Mouse (Mus musculus) neural tube, embryonic 14.5 days (tissue): ENCODE data around the gene Ube2k. TPM values are rescaled to one million over a fixed set of nuclear protein-coding genes. Genes with fewer than 3 reads are reported as not detected.

Source experiments
- ATAC-seq: fragments of 200-750 bp; cut with Nextera tagmentation; 2 replicates; pipeline ENCODE4 v1.8.0; 2017; ENCODE audit warnings: low read depth, mild to moderate bottlenecking, moderate TSS enrichment, moderate library complexity
- H3K27ac ChIP-seq: fragments of 300-500 bp; sonication (generic); 2 replicates; pipeline ENCODE4 v1.5.1; 2014; ENCODE audit warnings: low read depth, mild to moderate bottlenecking, control low read depth, low read length, moderate library complexity, mixed read lengths
- H3K27me3 ChIP-seq: fragments of 300-500 bp; sonication (generic); 2 replicates; pipeline ENCODE4 v1.6.1; 2014; ENCODE audit warnings: low read length; ENCODE audit not compliant: control insufficient read depth, insufficient read depth
- H3K36me3 ChIP-seq: fragments of 300-500 bp; sonication (generic); 2 replicates; pipeline ENCODE4 v1.6.1; 2014; ENCODE audit warnings: low read length, mixed read lengths; ENCODE audit not compliant: control insufficient read depth, insufficient read depth
- H3K4me1 ChIP-seq: fragments of 300-500 bp; sonication (generic); 2 replicates; pipeline ENCODE4 v1.6.1; 2014; ENCODE audit warnings: low read length; ENCODE audit not compliant: control insufficient read depth, insufficient read depth
- H3K4me2 ChIP-seq: fragments of 300-500 bp; sonication (generic); 2 replicates; pipeline ENCODE4 v1.6.1; 2014; ENCODE audit warnings: mild to moderate bottlenecking, low read depth, low read length, control low read depth
- H3K4me3 ChIP-seq: fragments of 300-500 bp; sonication (generic); 2 replicates; pipeline ENCODE4 v1.5.1; 2014; ENCODE audit warnings: low read depth, low read length, control low read depth, mixed read lengths
- H3K9ac ChIP-seq: fragments of 300-500 bp; sonication (generic); replicated peaks from 2 replicates; pipeline ENCODE4 v1.6.1; 2014; ENCODE audit warnings: low read depth, mild to moderate bottlenecking, control low read depth, low read length, mixed read lengths
- H3K9me3 ChIP-seq: fragments of 300-500 bp; sonication (generic); 2 replicates; pipeline ENCODE4 v1.6.1; 2016; ENCODE audit warnings: low read length; ENCODE audit not compliant: control insufficient read depth
- WGBS: fragments of 180-500 bp; shearing (Covaris S2); extraction: QIAGEN DNeasy Blood & Tissue Kit; methylation state at CpG from one replicate; pipeline ENCODE4 v1.1.7; 2014; 5-methylcytosine and 5-hydroxymethylcytosine counted together
- polyA plus RNA-seq: library from polyadenylated mRNA; unstranded; fragments of >200 nt; fragmentation: Nextera tagmentation; extraction: Ambion mirVana; gene quantifications from 2 replicates; pipeline ENCODE4 v1.2.1, GENCODE M21; 2014

The Ube2k gene
- polyA plus RNA-seq, 1 experiment from 2014 or later: 179 TPM

- 87% methylated on average over 2 of the region's 2 CpGs for WGBS
- no peak overlapping the region for H3K4me3 ChIP-seq
- no peaks in the 10 kb centered on the region for H3K9me3 ChIP-seq
- no peak overlapping the region for H3K9ac ChIP-seq
- H3K27me3 ChIP-seq: no peaks in the 10 kb centered on the region
- H3K4me2 ChIP-seq: no peak overlapping the region
- peaks cover 9% of the 10 kb centered on the region; the same call in 1 of the 2 replicates for H3K36me3 ChIP-seq
- ATAC-seq: no peak
- H3K4me1 ChIP-seq: no peaks in the 10 kb centered on the region
- H3K27ac ChIP-seq: no peak overlapping the region
These were observed 55.4 kb downstream of the Ube2k start for GRCm38 (mm10) chr5:65592421-65592820.

- Histone ChIP-seq H3K9ac (no peak overlapping the region), H3K4me1 (no peaks in the 10 kb centered on the region), H3K27me3 (no peaks in the 10 kb centered on the region), H3K4me3 (no peak overlapping the region), H3K27ac (no peak overlapping the region), H3K9me3 (no peaks in the 10 kb centered on the region), H3K4me2 (no peak overlapping the region), H3K36me3 (peaks cover 5% of the 10 kb centered on the region; the same call in 1 of the 2 replicates)
- WGBS: 95% methylated on average over 7 of the region's 7 CpGs
- ATAC-seq: no peak
These were observed 62.6 kb downstream of the Ube2k start for GRCm38 (mm10) chr5:65599681-65600080.

DNA sequence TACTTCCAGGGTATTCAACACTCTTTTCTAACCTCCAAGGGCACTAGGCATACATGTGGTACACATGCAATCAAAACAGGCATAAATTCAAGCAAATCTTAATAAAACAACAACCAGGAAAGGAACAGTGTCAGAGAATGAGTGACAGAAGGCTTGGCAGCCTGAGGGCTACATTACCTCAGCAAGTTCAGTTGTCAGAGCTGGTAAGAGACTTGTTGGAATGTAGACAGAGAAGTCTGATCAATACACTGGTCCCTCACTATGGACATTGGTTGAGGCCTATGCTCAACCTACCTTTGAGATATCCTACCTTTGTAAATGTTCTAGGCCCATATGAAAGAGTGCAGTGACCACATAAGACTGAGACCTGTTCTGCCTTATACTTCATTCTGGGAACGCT, 69.8 kb downstream of the Ube2k start:
- Histone ChIP-seq H3K27ac (no peak overlapping the region), H3K4me3 (no peak overlapping the region), H3K9me3 (no peaks in the 10 kb centered on the region), H3K4me1 (no peaks in the 10 kb centered on the region), H3K36me3 (no peaks in the 10 kb centered on the region; the same call in 1 of the 2 replicates), H3K9ac (no peak overlapping the region), H3K27me3 (no peaks in the 10 kb centered on the region), H3K4me2 (no peak overlapping the region)
- WGBS: 100% methylated on average over 1 of the region's 1 CpGs
- ATAC-seq: no peak

GRCm38 (mm10) chr5:65609769-65610168, 72.7 kb downstream of the Ube2k start:
- Histone ChIP-seq H3K4me3 (no peak overlapping the region), H3K27me3 (no peaks in the 10 kb centered on the region), H3K9me3 (no peaks in the 10 kb centered on the region), H3K36me3 (peaks cover under 1% of the 10 kb centered on the region; the same call in 1 of the 2 replicates), H3K4me2 (no peak overlapping the region), H3K27ac (no peak overlapping the region), H3K9ac (no peak overlapping the region), H3K4me1 (no peaks in the 10 kb centered on the region)
- ATAC-seq: no peak
- WGBS: 91% methylated on average over 5 of the region's 5 CpGs

GRCm38 (mm10) chr5:65610541-65610940, 73.5 kb downstream of the Ube2k start:
- ATAC-seq: no peak
- Histone ChIP-seq H3K36me3 (peaks cover 7% of the 10 kb centered on the region; the same call in 1 of the 2 replicates), H3K4me2 (no peak overlapping the region), H3K27ac (no peak overlapping the region), H3K4me3 (no peak overlapping the region), H3K9me3 (no peaks in the 10 kb centered on the region), H3K27me3 (no peaks in the 10 kb centered on the region), H3K9ac (no peak overlapping the region), H3K4me1 (no peaks in the 10 kb centered on the region)
- 92% methylated on average over 4 of the region's 4 CpGs for WGBS

DNA sequence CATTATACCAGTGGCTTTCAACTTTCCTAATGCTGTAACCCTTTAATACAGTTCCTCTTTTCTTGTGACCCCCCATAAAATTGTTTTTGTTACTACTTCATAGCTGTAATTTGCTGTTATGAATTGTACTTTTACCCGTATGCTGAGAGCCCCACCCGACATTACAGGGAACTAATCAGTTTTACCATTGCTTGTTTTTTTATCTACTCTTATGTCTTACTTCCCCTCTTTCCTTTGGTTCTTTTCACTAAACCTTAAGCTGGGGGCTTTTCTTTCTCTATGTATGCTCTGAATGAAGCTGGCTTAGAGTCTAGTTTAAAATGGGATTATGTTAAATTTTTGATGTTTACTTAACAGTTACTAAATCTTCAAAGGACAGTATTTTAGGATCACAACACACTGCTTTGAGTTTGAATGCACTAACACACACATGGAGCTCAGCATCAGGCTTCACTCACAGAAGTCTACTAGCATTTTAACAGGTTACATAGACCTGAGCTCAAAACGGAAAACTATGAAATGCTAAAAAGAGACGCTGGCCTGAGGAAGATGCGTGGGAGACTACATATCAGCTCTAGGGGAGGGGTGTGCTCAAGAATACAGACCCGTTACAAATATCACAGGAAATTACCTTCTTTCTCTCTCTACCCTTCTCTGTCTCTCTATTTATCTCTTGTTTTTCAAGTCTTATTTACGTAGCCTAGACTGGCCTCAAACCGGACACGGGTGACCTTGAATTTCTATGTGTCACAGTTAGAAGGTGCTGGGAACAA, 76.3 kb downstream of the Ube2k start:
- no peak overlapping the region for H3K9ac ChIP-seq
- H3K36me3 ChIP-seq: peaks cover 12% of the 10 kb centered on the region; the same call in 1 of the 2 replicates
- H3K27me3 ChIP-seq: no peaks in the 10 kb centered on the region
- no peak for ATAC-seq
- no peaks in the 10 kb centered on the region for H3K9me3 ChIP-seq
- H3K4me2 ChIP-seq: no peak overlapping the region
- WGBS: 93% methylated on average over 9 of the region's 9 CpGs
- no peak overlapping the region for H3K27ac ChIP-seq
- H3K4me1 ChIP-seq: no peaks in the 10 kb centered on the region
- H3K4me3 ChIP-seq: no peak overlapping the region

DNA sequence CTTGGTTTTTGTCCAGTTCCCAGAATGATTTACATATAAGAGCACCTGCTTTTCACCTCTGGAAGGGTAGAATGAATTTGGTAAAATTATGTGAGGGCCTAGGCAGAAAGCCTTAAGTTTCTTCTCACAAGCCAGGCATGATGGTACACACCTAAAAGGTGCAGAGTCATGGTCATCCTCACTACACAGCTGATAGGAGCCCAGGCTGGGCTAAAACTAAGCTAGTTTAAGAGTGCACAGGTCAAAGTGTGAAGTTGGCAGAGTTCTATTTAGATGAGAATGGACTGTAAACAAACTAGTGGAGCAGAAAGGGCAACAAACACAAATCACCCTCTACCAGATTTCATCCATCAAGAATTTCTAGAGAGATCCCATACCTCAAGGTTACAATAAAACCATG, 87.3 kb downstream of the Ube2k start:
- Histone ChIP-seq H3K9ac (no peak overlapping the region), H3K27ac (no peak overlapping the region), H3K4me3 (no peak overlapping the region), H3K9me3 (no peaks in the 10 kb centered on the region), H3K4me2 (no peak overlapping the region), H3K27me3 (no peaks in the 10 kb centered on the region), H3K4me1 (no peaks in the 10 kb centered on the region), H3K36me3 (peaks cover 15% of the 10 kb centered on the region; the same call in 1 of the 2 replicates)
- no peak for ATAC-seq

- H3K27ac ChIP-seq: no peak overlapping the region
- H3K4me2 ChIP-seq: no peak overlapping the region
- no peak for ATAC-seq
- H3K9ac ChIP-seq: no peak overlapping the region
- H3K4me1 ChIP-seq: no peaks in the 10 kb centered on the region
- H3K9me3 ChIP-seq: no peaks in the 10 kb centered on the region
- no peaks in the 10 kb centered on the region for H3K27me3 ChIP-seq
- H3K4me3 ChIP-seq: no peak overlapping the region
- H3K36me3 ChIP-seq: peaks cover 20% of the 10 kb centered on the region
- WGBS: 98% methylated on average over 1 of the region's 1 CpGs
These were observed 101.9 kb downstream of the Ube2k start for GRCm38 (mm10) chr5:65638896-65639295.
